Mouse (Mus musculus): ENCODE results near the gene Ccdc148. TPM values are rescaled to one million over a fixed set of nuclear protein-coding genes. Genes with fewer than 3 reads are reported as not detected.
A peak's percentile ranks its signal among the peaks of the same experiment; 100 is the strongest.

Ccdc148 gene
- polyA plus RNA-seq, 1 experiment: 0.06 TPM

- no peak overlapping the region for H3ac ChIP-seq (ENCODE audit: control insufficient read depth, insufficient read length)
- no peak overlapping the region for H3K4me2 ChIP-seq (ENCODE audit: low read depth)
- H3K4me3 ChIP-seq: no peak overlapping the region
- H3K36me3 ChIP-seq (ENCODE audit: control insufficient read depth, insufficient read depth): no peaks in the 10 kb centered on the region
- H3K27me3 ChIP-seq (ENCODE audit: control insufficient read depth, insufficient read depth, insufficient read length): no peaks in the 10 kb centered on the region
- TF ChIP-seq TCF12 (IDR thresholded peaks at IDR 0.05; ENCODE audit: insufficient read depth, poor library complexity, severe bottlenecking): no peak
- TF ChIP-seq MYOG (IDR thresholded peaks at IDR 0.05; ENCODE audit: control insufficient read depth in 1 of 3, insufficient read depth in 1 of 3, insufficient read length in 2 of 3, low read depth in 2 of 3): no peak
- TF ChIP-seq MAX (IDR thresholded peaks at IDR 0.05; ENCODE audit: low read depth): no peak
- no peak for TF ChIP-seq POLR2A (IDR thresholded peaks at IDR 0.05; ENCODE audit: insufficient read length, low read depth)
- no peak for TF ChIP-seq TCF3 (IDR thresholded peaks at IDR 0.05; ENCODE audit: insufficient read length, low read depth)
- TF ChIP-seq CEBPB (IDR thresholded peaks at IDR 0.05; ENCODE audit: insufficient read depth, poor library complexity, severe bottlenecking): no peak
- TF ChIP-seq POLR2AphosphoS2 (IDR thresholded peaks at IDR 0.05; ENCODE audit: insufficient read length, low read depth): no peak
- no peak for TF ChIP-seq REST (IDR thresholded peaks at IDR 0.05; ENCODE audit: insufficient read depth, insufficient read length)
- TF ChIP-seq USF1 (IDR thresholded peaks at IDR 0.05; ENCODE audit: low read depth): no peak
- TF ChIP-seq MYOD1 (IDR thresholded peaks at IDR 0.05; ENCODE audit: control insufficient read depth in 1 of 3, insufficient read length in 2 of 3, low read depth in 2 of 3): no peak
- TF ChIP-seq SRF (IDR thresholded peaks at IDR 0.05; ENCODE audit: control insufficient read depth, insufficient read length, low read depth): no peak
- TF ChIP-seq E2F4 (IDR thresholded peaks at IDR 0.05; ENCODE audit: insufficient read depth): no peak
- peaks cover 92% of the 10 kb centered on the region for H3K79me2 ChIP-seq (ENCODE audit: control insufficient read depth, insufficient read depth)
Measured at GRCm38 (mm10) chr2:59167830-59168229, 7.3 kb upstream of the Ccdc148 start.

GRCm38 (mm10) chr2:59166976-59167375, 6.5 kb upstream of the Ccdc148 start:
- H3K4me2 ChIP-seq (ENCODE audit: low read depth): no peak overlapping the region
- TF ChIP-seq CEBPB (IDR thresholded peaks at IDR 0.05; ENCODE audit: insufficient read depth, poor library complexity, severe bottlenecking): no peak
- no peak for TF ChIP-seq SRF (IDR thresholded peaks at IDR 0.05; ENCODE audit: control insufficient read depth, insufficient read length, low read depth)
- TF ChIP-seq TCF3 (IDR thresholded peaks at IDR 0.05; ENCODE audit: insufficient read length, low read depth): no peak
- no peak for TF ChIP-seq E2F4 (IDR thresholded peaks at IDR 0.05; ENCODE audit: insufficient read depth)
- TF ChIP-seq REST (IDR thresholded peaks at IDR 0.05; ENCODE audit: insufficient read depth, insufficient read length): no peak
- TF ChIP-seq TCF12 (IDR thresholded peaks at IDR 0.05; ENCODE audit: insufficient read depth, poor library complexity, severe bottlenecking): no peak
- no peak for TF ChIP-seq USF1 (IDR thresholded peaks at IDR 0.05; ENCODE audit: low read depth)
- TF ChIP-seq POLR2AphosphoS2 (IDR thresholded peaks at IDR 0.05; ENCODE audit: insufficient read length, low read depth): no peak
- TF ChIP-seq MAX (IDR thresholded peaks at IDR 0.05; ENCODE audit: low read depth): no peak
- TF ChIP-seq MYOG (IDR thresholded peaks at IDR 0.05; ENCODE audit: control insufficient read depth in 1 of 3, insufficient read depth in 1 of 3, insufficient read length in 2 of 3, low read depth in 2 of 3): no peak
- no peak for TF ChIP-seq POLR2A (IDR thresholded peaks at IDR 0.05; ENCODE audit: insufficient read length, low read depth)
- no peak for TF ChIP-seq MYOD1 (IDR thresholded peaks at IDR 0.05; ENCODE audit: control insufficient read depth in 1 of 3, insufficient read length in 2 of 3, low read depth in 2 of 3)
- no peak overlapping the region for H3K4me3 ChIP-seq
- no peak overlapping the region for H3ac ChIP-seq (ENCODE audit: control insufficient read depth, insufficient read length)
- no peaks in the 10 kb centered on the region for H3K27me3 ChIP-seq (ENCODE audit: control insufficient read depth, insufficient read depth, insufficient read length)
- H3K79me2 ChIP-seq (ENCODE audit: control insufficient read depth, insufficient read depth): peaks cover 93% of the 10 kb centered on the region
- H3K36me3 ChIP-seq (ENCODE audit: control insufficient read depth, insufficient read depth): no peaks in the 10 kb centered on the region

- Histone ChIP-seq H3K4me2 (ENCODE audit: low read depth) (peak overlapping the region; percentile 78), H3K4me3 (peak overlapping the region; percentile 42), H3K79me2 (ENCODE audit: control insufficient read depth, insufficient read depth) (peaks cover 49% of the 10 kb centered on the region), H3K36me3 (ENCODE audit: control insufficient read depth, insufficient read depth) (no peaks in the 10 kb centered on the region), H3K27me3 (ENCODE audit: control insufficient read depth, insufficient read depth, insufficient read length) (no peaks in the 10 kb centered on the region), H3ac (ENCODE audit: control insufficient read depth, insufficient read length) (peak overlapping the region; percentile 93)
- TF ChIP-seq USF1 (IDR thresholded peaks at IDR 0.05; ENCODE audit: low read depth) (no peak), TCF3 (IDR thresholded peaks at IDR 0.05; ENCODE audit: insufficient read length, low read depth) (no peak), POLR2A (IDR thresholded peaks at IDR 0.05; ENCODE audit: insufficient read length, low read depth) (no peak), MAX (IDR thresholded peaks at IDR 0.05; ENCODE audit: low read depth) (no peak), E2F4 (IDR thresholded peaks at IDR 0.05; ENCODE audit: insufficient read depth) (no peak), POLR2AphosphoS2 (IDR thresholded peaks at IDR 0.05; ENCODE audit: insufficient read length, low read depth) (no peak), MYOG (IDR thresholded peaks at IDR 0.05; ENCODE audit: control insufficient read depth in 1 of 3, insufficient read depth in 1 of 3, insufficient read length in 2 of 3, low read depth in 2 of 3) (no peak), MYOD1 (IDR thresholded peaks at IDR 0.05; ENCODE audit: control insufficient read depth in 1 of 3, insufficient read length in 2 of 3, low read depth in 2 of 3) (no peak)
Measured at GRCm38 (mm10) chr2:59162285-59162600, 1.8 kb upstream of the Ccdc148 start.

GRCm38 (mm10) chr2:59161441-59162284, 1.2 kb upstream of the Ccdc148 start:
- Histone ChIP-seq H3K79me2 (ENCODE audit: control insufficient read depth, insufficient read depth) (peaks cover 46% of the 10 kb centered on the region), H3K36me3 (ENCODE audit: control insufficient read depth, insufficient read depth) (no peaks in the 10 kb centered on the region), H3K27me3 (ENCODE audit: control insufficient read depth, insufficient read depth, insufficient read length) (no peaks in the 10 kb centered on the region), H3K4me2 (ENCODE audit: low read depth) (peak overlapping the region; percentile 78), H3ac (ENCODE audit: control insufficient read depth, insufficient read length) (peak overlapping the region; percentile 93), H3K4me3 (peak overlapping the region; percentile 42)
- TF ChIP-seq MYOG (IDR thresholded peaks at IDR 0.05; ENCODE audit: control insufficient read depth in 1 of 3, insufficient read depth in 1 of 3, insufficient read length in 2 of 3, low read depth in 2 of 3) (peak in 2 of 3 experiments; percentile 44 to 54), POLR2A (IDR thresholded peaks at IDR 0.05; ENCODE audit: insufficient read length, low read depth) (no peak), MYOD1 (IDR thresholded peaks at IDR 0.05; ENCODE audit: control insufficient read depth in 1 of 3, insufficient read length in 2 of 3, low read depth in 2 of 3) (peak in 2 of 3 experiments; percentile 26 to 68)

Data from myocyte (in vitro differentiated cells).